Mouse (Mus musculus) cerebellum, adult 18-20 months (tissue): ENCODE measurements around the gene Tprg.

Source experiments
- DNase-seq, 2 experiments: peaks; one replicate each; pipeline ENCODE4 v3.0.0; 2021

Gene Tprg

DNA sequence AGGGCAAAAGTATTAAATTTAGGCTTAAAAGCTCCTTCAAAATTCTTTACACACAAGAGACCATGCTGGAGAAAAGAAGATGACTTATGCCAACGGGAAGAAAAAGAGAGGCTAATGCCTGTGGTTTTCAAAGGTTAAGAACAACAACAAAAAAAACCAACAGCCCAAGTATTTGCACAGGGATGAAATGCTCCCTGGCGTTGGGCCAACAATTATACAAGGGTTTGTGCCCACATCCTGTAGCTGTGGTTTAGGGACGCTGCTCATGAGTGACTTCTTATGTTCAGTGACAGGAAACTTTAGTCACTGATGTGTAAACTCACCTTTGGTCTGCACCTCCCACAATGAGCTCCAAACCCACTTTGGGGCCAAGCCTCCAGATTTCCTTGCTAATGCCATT, 139.6 kb downstream of the Tprg start:
- no peak for DNase-seq

DNA sequence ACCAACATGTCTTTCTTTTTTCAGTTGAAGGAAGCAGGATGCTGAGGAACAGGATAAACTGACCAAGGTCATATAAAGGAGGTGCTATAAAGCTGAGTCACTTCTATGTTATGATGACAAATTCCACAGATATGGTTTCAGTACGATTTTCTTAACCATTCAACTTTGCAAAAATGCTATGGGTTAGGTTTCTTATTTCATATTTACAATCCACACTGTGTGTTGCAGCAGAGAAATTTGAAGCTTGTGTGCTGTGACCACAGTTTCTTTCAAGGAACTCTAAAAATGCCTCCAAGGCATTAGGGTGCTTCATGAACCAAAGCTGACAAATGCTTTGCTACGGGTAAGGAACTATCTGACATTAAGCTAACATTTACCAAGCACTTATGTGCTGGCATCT, 153.4 kb downstream of the Tprg start:
- DNase-seq = no peak

DNA sequence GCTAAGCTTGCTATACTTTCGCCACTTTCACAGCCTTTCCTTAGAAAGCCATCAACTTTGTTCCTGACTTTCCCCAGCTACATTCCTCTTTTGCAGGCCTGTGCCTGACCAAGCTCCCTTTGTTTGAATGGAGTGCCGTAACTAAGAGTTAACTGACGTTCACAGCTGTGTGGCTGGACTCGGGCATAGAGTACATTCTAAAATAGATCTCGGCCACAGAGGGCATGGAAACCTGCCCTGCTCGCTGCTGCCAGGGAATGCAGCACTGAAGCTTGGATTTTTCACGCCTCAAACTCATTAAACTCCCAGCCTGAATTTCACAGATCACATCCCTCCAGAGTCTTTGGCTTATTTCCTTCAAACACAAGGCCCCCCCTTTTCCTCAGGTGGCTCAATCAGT, 159.0 kb downstream of the Tprg start:
- DNase-seq = no peak

DNA sequence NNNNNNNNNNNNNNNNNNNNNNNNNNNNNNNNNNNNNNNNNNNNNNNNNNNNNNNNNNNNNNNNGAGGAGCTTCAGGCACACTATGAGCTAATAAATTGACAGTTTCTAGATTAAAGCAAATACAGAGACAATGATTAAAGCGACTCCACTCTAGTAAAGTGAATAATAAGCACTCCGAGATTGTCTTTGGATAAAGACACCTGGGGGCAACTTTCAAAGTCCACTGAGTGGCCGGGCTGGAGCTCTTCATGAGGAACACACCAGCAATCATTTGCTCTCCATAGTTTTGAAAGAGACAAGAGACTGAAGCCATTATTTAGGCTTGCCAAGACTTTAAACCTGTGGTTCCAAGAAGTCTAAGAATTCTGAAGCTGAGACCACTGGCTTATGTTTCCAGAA, 164.9 kb downstream of the Tprg start:
- DNase-seq = no peak

DNA sequence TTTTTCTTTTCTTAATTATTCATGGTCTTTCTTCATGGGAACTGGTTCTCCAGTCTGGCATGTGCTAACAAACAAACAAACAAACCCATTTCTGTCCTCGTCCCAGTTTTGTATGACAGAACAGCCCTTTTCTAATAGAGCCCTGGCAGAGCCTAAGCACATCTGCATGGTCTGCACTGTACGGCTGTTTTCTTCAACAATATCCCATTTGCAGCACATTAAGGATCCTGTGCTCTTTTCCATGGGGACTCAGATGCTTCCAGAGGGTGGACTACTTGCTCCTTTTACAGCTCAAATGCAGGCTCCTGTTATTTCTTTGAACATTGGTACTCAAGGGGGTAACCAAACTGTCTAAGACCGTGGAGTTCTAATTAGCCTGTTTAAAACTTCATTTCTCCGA, 178.1 kb downstream of the Tprg start:
- DNase-seq = no peak

DNA sequence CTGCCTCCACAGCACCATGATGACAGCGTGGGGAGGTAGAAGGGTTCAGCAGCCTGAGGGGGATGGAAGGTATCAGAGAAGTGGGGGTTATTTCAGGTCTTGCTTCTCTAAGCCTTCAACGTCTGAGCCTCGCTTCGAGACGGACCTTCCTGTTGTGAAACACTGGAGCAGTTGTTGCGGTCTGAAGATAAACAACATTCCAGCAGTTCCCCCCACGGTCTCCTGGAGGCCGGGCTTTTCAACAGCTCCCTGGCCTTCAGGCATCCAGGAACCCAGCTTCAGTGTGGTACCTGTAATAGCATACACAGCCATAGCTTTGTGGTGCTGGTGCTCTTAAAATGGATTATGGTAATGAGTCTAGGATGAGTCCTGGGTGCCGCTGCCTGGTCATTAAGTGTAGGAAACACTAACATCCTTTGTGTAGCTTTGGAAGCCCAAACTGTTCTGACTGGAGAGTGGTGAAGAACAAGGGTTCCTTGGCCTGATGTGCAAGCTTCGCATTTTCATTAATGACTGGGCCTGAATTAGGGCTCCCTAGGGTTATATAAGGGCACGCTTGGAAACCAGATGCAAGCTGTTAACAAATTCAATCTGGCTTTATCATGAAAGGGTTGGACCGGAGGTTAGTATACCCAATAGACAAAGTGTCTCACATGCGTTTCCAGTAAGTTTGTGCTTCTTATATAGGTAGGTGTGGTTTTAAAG, 179.0 kb downstream of the Tprg start:
- no peak for DNase-seq

DNA sequence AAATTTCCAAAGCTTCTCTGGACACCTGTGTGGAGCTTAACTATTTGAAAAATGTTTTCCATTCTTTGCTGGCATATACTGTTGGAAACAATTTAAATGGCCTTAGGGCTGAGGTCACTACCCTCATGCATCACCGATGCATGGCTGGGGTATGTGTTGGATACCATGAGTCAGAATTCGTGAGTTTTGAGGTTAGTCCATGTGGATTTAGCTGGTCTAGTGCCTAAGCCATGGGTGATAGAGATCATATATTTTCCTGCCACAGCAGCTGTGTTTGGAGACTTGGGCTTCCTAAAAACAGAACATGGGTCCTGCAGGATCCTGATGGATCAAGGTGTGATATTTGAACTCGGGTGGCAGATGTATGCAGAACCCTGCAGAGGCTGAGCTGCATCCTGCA, 181.4 kb downstream of the Tprg start:
- DNase-seq = no peak

DNA sequence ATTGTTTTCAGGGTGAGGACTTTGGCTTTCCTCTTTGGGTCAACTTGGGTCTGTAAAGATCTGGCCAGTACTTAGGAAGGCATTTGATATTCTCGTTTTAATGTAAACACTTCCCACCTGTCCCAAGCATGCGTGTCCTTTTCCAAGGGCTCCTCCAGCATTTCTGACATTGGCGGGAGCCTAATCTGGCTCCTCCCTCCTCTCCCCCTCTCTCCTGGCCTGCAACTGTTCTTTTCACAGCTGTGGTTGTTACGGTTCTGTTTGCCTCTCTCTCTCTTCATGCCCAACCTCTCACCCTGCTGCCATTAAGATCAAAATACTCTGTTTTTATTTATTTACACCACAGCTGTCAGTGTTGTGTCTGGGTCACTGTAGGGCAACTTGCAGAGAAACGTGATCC, 182.0 kb downstream of the Tprg start:
- DNase-seq = no peak
